Mouse (Mus musculus) kidney, embryonic 14.5 days (tissue): ENCODE data around the gene Atg10. TPM values are rescaled to one million over a fixed set of nuclear protein-coding genes. Genes with fewer than 3 reads are reported as not detected.

Experiments
- ATAC-seq: fragments of 200-750 bp; cut with Nextera tagmentation; 2 replicates; pipeline ENCODE4 v1.8.0; 2017; ENCODE audit warnings: moderate number of reproducible peaks, mild to moderate bottlenecking, moderate TSS enrichment, moderate library complexity; ENCODE audit not compliant: low FRiP score, low TSS enrichment
- H3K27ac ChIP-seq: fragments of 300-500 bp; sonication (generic); 2 replicates; pipeline ENCODE4 v1.5.1; 2014; ENCODE audit warnings: low read depth, mild to moderate bottlenecking, low read length, moderate library complexity, mixed read lengths
- H3K27me3 ChIP-seq: fragments of 300-500 bp; sonication (generic); 2 replicates; pipeline ENCODE4 v1.6.1; 2014; ENCODE audit warnings: mild to moderate bottlenecking, low read length; ENCODE audit not compliant: control insufficient read depth, insufficient read depth
- H3K36me3 ChIP-seq: fragments of 300-500 bp; sonication (generic); 2 replicates; pipeline ENCODE4 v1.6.1; 2014; ENCODE audit warnings: low read length, mixed read lengths; ENCODE audit not compliant: control insufficient read depth, insufficient read depth
- H3K4me1 ChIP-seq: fragments of 300-500 bp; sonication (generic); 2 replicates; pipeline ENCODE4 v1.6.1; 2014; ENCODE audit warnings: low read length, mixed read lengths; ENCODE audit not compliant: control insufficient read depth, insufficient read depth
- H3K4me2 ChIP-seq: fragments of 300-500 bp; sonication (generic); replicated peaks from 2 replicates; pipeline ENCODE4 v1.6.1; 2014; ENCODE audit warnings: low read depth, mild to moderate bottlenecking, low read length
- H3K4me3 ChIP-seq: fragments of 300-500 bp; sonication (generic); 2 replicates; pipeline ENCODE4 v1.5.1; 2014; ENCODE audit warnings: mild to moderate bottlenecking, low read length
- H3K9ac ChIP-seq: fragments of 300-500 bp; sonication (generic); 2 replicates; pipeline ENCODE4 v1.6.1; 2014; ENCODE audit warnings: low read depth, mild to moderate bottlenecking, low read length, moderate library complexity
- H3K9me3 ChIP-seq: fragments of 300-500 bp; sonication (generic); 2 replicates; pipeline ENCODE4 v1.6.1; 2016; ENCODE audit warnings: low read length; ENCODE audit not compliant: control insufficient read depth
- WGBS: fragments of 180-500 bp; shearing (Covaris S2); extraction: QIAGEN DNeasy Blood & Tissue Kit; methylation state at CpG from one replicate; pipeline ENCODE4 v1.1.7; 2014; 5-methylcytosine and 5-hydroxymethylcytosine counted together
- polyA plus RNA-seq: library from polyadenylated mRNA; unstranded; fragments of >200 nt; fragmentation: Nextera tagmentation; extraction: Ambion mirVana; gene quantifications from 2 replicates; pipeline ENCODE4 v1.2.1, GENCODE M21; 2014

The Atg10 gene
- polyA plus RNA-seq, 1 experiment from 2014 or later, result 15.3 TPM

DNA sequence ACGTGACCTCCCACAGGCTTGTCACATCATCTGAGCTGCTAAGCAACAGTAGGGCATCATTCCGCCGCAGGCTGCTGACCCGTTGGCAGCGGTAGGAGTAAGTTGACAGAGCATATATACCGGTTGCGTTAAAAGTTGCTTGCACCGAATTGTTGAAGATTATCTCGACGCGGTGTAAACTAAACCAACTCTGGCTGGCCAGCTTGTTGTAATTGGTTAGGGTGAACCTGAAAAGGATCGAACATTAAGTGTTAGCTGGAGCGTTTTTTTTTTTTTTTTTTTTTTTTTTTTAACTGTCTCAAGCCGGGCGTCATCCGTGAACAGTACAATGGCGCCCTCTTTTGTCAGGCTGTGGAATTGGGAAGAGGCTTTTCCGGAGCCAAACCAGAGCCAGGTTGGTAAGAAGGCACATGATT, 337.2 kb downstream of the Atg10 start:
- ATAC-seq, result peak; percentile 69
- 1% methylated on average over 18 of the region's 18 CpGs for WGBS
- no peaks in the 10 kb centered on the region for H3K9me3 ChIP-seq
- H3K27ac ChIP-seq, result no peak overlapping the region
- H3K36me3 ChIP-seq, result no peaks in the 10 kb centered on the region
- H3K4me2 ChIP-seq, result peak overlapping the region; percentile 59
- no peaks in the 10 kb centered on the region for H3K27me3 ChIP-seq
- 0 out of 2 replicates have a peak, but pooled peaks cover 5% of the 10 kb centered on the region for H3K4me1 ChIP-seq
- peak overlapping the region; percentile 41 for H3K4me3 ChIP-seq
- H3K9ac ChIP-seq, result peak overlapping the region; percentile 18; the same call in 1 of the 2 replicates

DNA sequence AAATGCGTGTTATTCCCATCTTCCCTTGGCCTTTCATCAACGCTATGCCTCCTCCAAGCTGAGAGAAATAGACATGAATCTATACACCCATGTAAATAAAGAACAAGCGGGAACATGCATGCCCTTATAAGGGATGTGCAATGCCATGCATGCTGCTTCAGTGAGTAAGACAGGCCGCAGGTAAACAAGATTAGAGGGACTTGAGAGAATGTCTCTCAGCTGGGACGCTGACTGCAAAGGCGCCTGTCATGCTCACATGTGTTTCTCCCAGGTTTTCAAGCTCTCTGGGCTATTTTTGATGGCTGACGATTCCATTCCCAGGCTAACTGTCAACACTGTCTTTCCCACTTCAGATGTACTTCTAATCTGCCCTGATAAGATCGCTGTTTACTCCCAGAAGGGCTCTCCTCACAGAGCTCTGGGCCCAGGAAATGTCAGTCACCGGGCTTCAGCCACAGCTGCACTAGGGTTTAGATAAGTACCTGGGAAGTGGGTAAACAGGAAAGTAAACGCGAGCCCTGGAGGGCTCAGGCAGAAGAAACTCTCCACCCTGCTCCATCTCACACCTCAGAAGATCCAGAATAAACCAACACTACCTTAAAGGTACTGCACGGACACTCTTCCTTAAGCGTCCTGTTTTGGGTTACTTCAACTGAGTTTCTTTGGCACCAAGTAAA, 337.8 kb downstream of the Atg10 start:
- no peak overlapping the region for H3K27ac ChIP-seq
- peak overlapping the region; percentile 18; the same call in 1 of the 2 replicates for H3K9ac ChIP-seq
- 0 out of 2 replicates have a peak, but pooled peaks cover 5% of the 10 kb centered on the region for H3K4me1 ChIP-seq
- WGBS, result 51% methylated on average over 13 of the region's 13 CpGs
- H3K27me3 ChIP-seq, result no peaks in the 10 kb centered on the region
- peak overlapping the region; percentile 59 for H3K4me2 ChIP-seq
- no peaks in the 10 kb centered on the region for H3K9me3 ChIP-seq
- peak overlapping the region; percentile 41 for H3K4me3 ChIP-seq
- peak; percentile 59; the same call in 1 of the 2 replicates for ATAC-seq
- H3K36me3 ChIP-seq, result no peaks in the 10 kb centered on the region

Other genes with a start within 250 kb of the Atg10 start
- 132 and 140 TPM in 2 replicates for gene Ssbp2, start 236.3 kb upstream of the Atg10 start, polyA plus RNA-seq